Mouse (Mus musculus) urinary bladder, adult 18-20 months (tissue): ENCODE results near the gene Cmah.

Experiments used
- DNase-seq, 2 experiments: peaks; one replicate each; pipeline ENCODE4 v3.0.0; 2022; ENCODE audit warnings: low spot score in 2 of 2, mixed read lengths in 2 of 2

The Cmah gene

GRCm38 (mm10) chr13:24416409-24416808 lies 89.2 kb downstream of the Cmah start:
- DNase-seq: peak in 1 of 2 experiments; percentile 24

GRCm38 (mm10) chr13:24418024-24418423 lies 90.8 kb downstream of the Cmah start:
- DNase-seq: no peak

GRCm38 (mm10) chr13:24418814-24419213 lies 91.6 kb downstream of the Cmah start:
- DNase-seq: no peak

- no peak for DNase-seq
Observed at GRCm38 (mm10) chr13:24419560-24420250, 92.5 kb downstream of the Cmah start.

- no peak for DNase-seq
Observed at GRCm38 (mm10) chr13:24421987-24422386, 94.8 kb downstream of the Cmah start.

- DNase-seq: no peak
Observed at GRCm38 (mm10) chr13:24430215-24430614, 103.0 kb downstream of the Cmah start.

GRCm38 (mm10) chr13:24431593-24431992 lies 104.4 kb downstream of the Cmah start:
- DNase-seq: no peak

GRCm38 (mm10) chr13:24442272-24442671 lies 115.1 kb downstream of the Cmah start:
- no peak for DNase-seq

- no peak for DNase-seq
Observed at GRCm38 (mm10) chr13:24443763-24444347, 116.7 kb downstream of the Cmah start.

- DNase-seq: no peak
Observed at GRCm38 (mm10) chr13:24444709-24445108, 117.5 kb downstream of the Cmah start.

- no peak for DNase-seq
Observed at GRCm38 (mm10) chr13:24445166-24445565, 118.0 kb downstream of the Cmah start.

GRCm38 (mm10) chr13:24446081-24446480 lies 118.9 kb downstream of the Cmah start:
- DNase-seq: no peak

- DNase-seq: no peak
Observed at GRCm38 (mm10) chr13:24447043-24447442, 119.8 kb downstream of the Cmah start.

GRCm38 (mm10) chr13:24448578-24448977 lies 121.4 kb downstream of the Cmah start:
- no peak for DNase-seq

- DNase-seq: no peak
Observed at GRCm38 (mm10) chr13:24451455-24451854, 124.3 kb downstream of the Cmah start.

- DNase-seq: no peak
Observed at GRCm38 (mm10) chr13:24453737-24454136, 126.5 kb downstream of the Cmah start.

- DNase-seq: no peak
Observed at GRCm38 (mm10) chr13:24456385-24456784, 129.2 kb downstream of the Cmah start.

GRCm38 (mm10) chr13:24460517-24460916 lies 133.3 kb downstream of the Cmah start:
- no peak for DNase-seq

- no peak for DNase-seq
Observed at GRCm38 (mm10) chr13:24463767-24464166, 136.6 kb downstream of the Cmah start.

- no peak for DNase-seq
Observed at GRCm38 (mm10) chr13:24466027-24466426, 138.8 kb downstream of the Cmah start.

GRCm38 (mm10) chr13:24467806-24468205 lies 140.6 kb downstream of the Cmah start:
- no peak for DNase-seq

- DNase-seq: no peak
Observed at GRCm38 (mm10) chr13:24477564-24477963, 150.4 kb downstream of the Cmah start.

GRCm38 (mm10) chr13:24479516-24479915 lies 152.3 kb downstream of the Cmah start:
- no peak for DNase-seq

GRCm38 (mm10) chr13:24480824-24481223 lies 153.6 kb downstream of the Cmah start:
- no peak for DNase-seq
